Mouse (Mus musculus): Measurements from ENCODE around the gene Gtf2ird1. TPM values are rescaled to one million over a fixed set of nuclear protein-coding genes. Genes with fewer than 3 reads are reported as not detected.

Gtf2ird1 gene
- total and polyA plus RNA-seq, 2 experiments, result 6.5 to 15.3 TPM

DNA sequence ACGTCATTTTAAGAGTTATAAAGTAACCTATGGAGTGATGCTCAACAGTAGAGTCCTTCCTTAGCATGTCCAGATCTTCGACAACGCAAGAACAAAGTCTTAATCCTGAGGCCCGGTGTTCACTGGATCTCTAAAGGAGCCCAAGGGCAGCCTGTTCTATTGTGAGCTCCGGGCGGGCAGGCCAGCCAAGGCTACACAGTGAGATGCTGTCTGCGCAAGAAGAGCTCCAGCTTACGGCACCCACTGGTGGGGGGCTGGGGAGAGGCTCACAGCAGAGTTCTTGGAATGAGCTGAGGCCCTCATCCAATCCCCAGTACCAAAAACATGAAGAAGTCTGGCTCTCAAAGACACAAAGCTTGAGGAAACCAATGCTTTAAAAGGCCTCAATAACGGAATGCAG lies 146.3 kb downstream of the Gtf2ird1 start:
- TF ChIP-seq CTCF (IDR thresholded peaks at IDR 0.05; ENCODE audit: low read depth, low read length) (no peak), POLR2A (IDR thresholded peaks at IDR 0.05; ENCODE audit: extremely low read depth, insufficient read depth, low read length) (no peak)
- H3K4me3 ChIP-seq (ENCODE audit: insufficient read depth, low read depth, low read length), result no peak overlapping the region
- H3K36me3 ChIP-seq (ENCODE audit: control insufficient read depth, insufficient read depth, low read length), result no peaks in the 10 kb centered on the region
- peaks cover 52% of the 10 kb centered on the region for H3K79me2 ChIP-seq (ENCODE audit: control insufficient read depth, insufficient read depth, low read length)
- H3K4me1 ChIP-seq (ENCODE audit: control insufficient read depth, insufficient read depth, low read length), result peaks cover 13% of the 10 kb centered on the region
- no peak overlapping the region for H3K27ac ChIP-seq (replicated peaks; ENCODE audit: insufficient read depth, low read depth, low read length)
- no peak overlapping the region for H3K9ac ChIP-seq (ENCODE audit: low read depth, low read length)
- DNase-seq (ENCODE audit: extremely low read depth, low read depth, low spot score), result no peak
- no peaks in the 10 kb centered on the region for H3K27me3 ChIP-seq (ENCODE audit: control insufficient read depth, insufficient read depth, low read length)
- WGBS, result 96% methylated on average over 9 of the region's 9 CpGs

DNA sequence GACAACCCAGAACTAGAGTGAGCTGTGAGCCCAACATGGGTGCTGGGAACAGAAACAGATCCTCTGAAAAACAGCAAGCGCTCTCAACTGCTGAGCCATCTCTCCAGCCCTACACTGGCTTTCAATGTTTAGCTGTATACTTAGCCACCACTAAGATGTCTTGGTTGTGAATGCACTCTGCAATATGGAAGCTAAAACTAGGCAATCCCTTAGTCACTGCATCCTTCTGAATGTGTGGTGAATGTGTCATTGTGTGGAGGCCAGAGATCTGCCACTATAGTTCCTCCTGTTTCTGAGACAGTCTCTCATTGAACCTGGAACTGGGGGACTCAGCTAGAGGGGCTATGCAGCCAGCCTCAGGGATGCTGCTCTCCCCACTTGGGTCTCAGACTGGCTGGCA lies 147.2 kb downstream of the Gtf2ird1 start:
- Histone ChIP-seq H3K79me2 (ENCODE audit: control insufficient read depth, insufficient read depth, low read length) (peaks cover 57% of the 10 kb centered on the region), H3K4me3 (ENCODE audit: insufficient read depth, low read depth, low read length) (no peak overlapping the region)

More for the DNA sequence above, 147.2 kb downstream of the Gtf2ird1 start:
- no peaks in the 10 kb centered on the region for H3K36me3 ChIP-seq (ENCODE audit: control insufficient read depth, insufficient read depth, low read length)
- WGBS, result 100% methylated on average over 1 of the region's 1 CpGs
- no peak overlapping the region for H3K27ac ChIP-seq (replicated peaks; ENCODE audit: insufficient read depth, low read depth, low read length)
- no peak for TF ChIP-seq POLR2A (IDR thresholded peaks at IDR 0.05; ENCODE audit: extremely low read depth, insufficient read depth, low read length)
- no peaks in the 10 kb centered on the region for H3K27me3 ChIP-seq (ENCODE audit: control insufficient read depth, insufficient read depth, low read length)
- H3K4me1 ChIP-seq (ENCODE audit: control insufficient read depth, insufficient read depth, low read length), result peaks cover 19% of the 10 kb centered on the region
- H3K9ac ChIP-seq (ENCODE audit: low read depth, low read length), result no peak overlapping the region
- no peak for DNase-seq (ENCODE audit: extremely low read depth, low read depth, low spot score)

Other genes starting within 250 kb of the Gtf2ird1 start
- 2.9 and 4.3 TPM in 2 replicates for gene Ncf1, start 227.1 kb downstream of the Gtf2ird1 start, total RNA-seq (2014; rRNA removed)
- 2.2 and 3.3 TPM in 2 replicates for gene Ncf1, start 227.1 kb downstream of the Gtf2ird1 start, polyA plus RNA-seq (2012; rRNA removed)
- 54.2 and 58.3 TPM in 2 replicates for gene Gtf2i, start 142.0 kb downstream of the Gtf2ird1 start, total RNA-seq (2014; rRNA removed)
- gene Gtf2i, start 142.0 kb downstream of the Gtf2ird1 start, polyA plus RNA-seq (2012; rRNA removed), result 31.7 and 37.9 TPM in 2 replicates
- gene Clip2, start 95.7 kb upstream of the Gtf2ird1 start, total RNA-seq (2014; rRNA removed), result 0.92 and 2.8 TPM in 2 replicates
- gene Clip2, start 95.7 kb upstream of the Gtf2ird1 start, polyA plus RNA-seq (2012; rRNA removed), result 1.6 and 1.7 TPM in 2 replicates
- not detected in 2 replicates for gene Syna, start 103.5 kb upstream of the Gtf2ird1 start, total RNA-seq (2014; rRNA removed)
- gene Syna, start 103.5 kb upstream of the Gtf2ird1 start, polyA plus RNA-seq (2012; rRNA removed), result not detected in 2 replicates
- 15.3 and 25.1 TPM in 2 replicates for gene Rfc2, start 124.7 kb upstream of the Gtf2ird1 start, total RNA-seq (2014; rRNA removed)
- gene Rfc2, start 124.7 kb upstream of the Gtf2ird1 start, polyA plus RNA-seq (2012; rRNA removed), result 22.6 and 24.4 TPM in 2 replicates
- gene Lat2, start 158.3 kb upstream of the Gtf2ird1 start, total RNA-seq (2014; rRNA removed), result 0.60 and 1.0 TPM in 2 replicates
- gene Lat2, start 158.3 kb upstream of the Gtf2ird1 start, polyA plus RNA-seq (2012; rRNA removed), result 0.51 and 1.4 TPM in 2 replicates
- gene Eif4h, start 182.8 kb upstream of the Gtf2ird1 start, total RNA-seq (2014; rRNA removed), result 139 and 146 TPM in 2 replicates
- 127 and 134 TPM in 2 replicates for gene Eif4h, start 182.8 kb upstream of the Gtf2ird1 start, polyA plus RNA-seq (2012; rRNA removed)
- 0.83 and 1.1 TPM in 2 replicates for gene Limk1, start 231.9 kb upstream of the Gtf2ird1 start, total RNA-seq (2014; rRNA removed)
- 2.1 and 2.7 TPM in 2 replicates for gene Limk1, start 231.9 kb upstream of the Gtf2ird1 start, polyA plus RNA-seq (2012; rRNA removed)